ENCODE assay signal across 24 mouse cellular contexts in genomic region chr14:27392660-27393059, GRCm38 (mm10). TPM values are rescaled to one million over a fixed set of nuclear protein-coding genes. Genes with fewer than 3 reads are reported as not detected.
DNase-seq lines count a peak whose midpoint lies in the region; ATAC-seq and TF ChIP-seq lines count a peak whose summit lies in the region.
"Had no signal": no experiment of that assay in that cellular context is flagged by ENCODE, and none has a peak within 500 bp of the region (broad histone marks: within the 10 kb centered on the region; RNA-seq: fewer than 3 reads in every experiment).

No protein-coding gene starts in this region.

- no peaks in the 10 kb centered on the region; the same call in 1 of the 2 replicates for H3K9me3 ChIP-seq in kidney, embryonic 14.5 days (ENCODE audit: control insufficient read depth, low read length)
- H3K9me3 ChIP-seq in lung, postnatal 0 days (ENCODE audit: low read length) = no peaks in the 10 kb centered on the region
- H3K9me3 ChIP-seq: embryonic facial prominence, embryonic 12.5 days; forebrain, embryonic 13.5 days; hindbrain, embryonic 13.5 days; liver, embryonic 15.5 days; megakaryocyte, embryonic 14.5 days; midbrain, embryonic 15.5 days; stomach, embryonic 15.5 days had no signal

- 95% methylated on average over 2 of the region's 2 CpGs for WGBS in cerebellum, adult 2 months
- WGBS in kidney, adult 2 months = 93% methylated on average over 2 of the region's 2 CpGs
- WGBS in kidney, embryonic 14.5 days = 99% methylated on average over 2 of the region's 2 CpGs
- WGBS in lung, postnatal 0 days = 91% methylated on average over 2 of the region's 2 CpGs
- WGBS in lung, adult 2 months = 100% methylated on average over 2 of the region's 2 CpGs

- H3K27me3 ChIP-seq in cerebellum, adult 2 months (ENCODE audit: control insufficient read depth, insufficient read depth, low read length) = no peaks in the 10 kb centered on the region
- H3K27me3 ChIP-seq in kidney, adult 2 months (replicated peaks; ENCODE audit: control insufficient read depth, insufficient read depth, low read length) = no peaks in the 10 kb centered on the region
- no peaks in the 10 kb centered on the region for H3K27me3 ChIP-seq in kidney, embryonic 14.5 days (ENCODE audit: control insufficient read depth, insufficient read depth, low read length)
- H3K27me3 ChIP-seq in lung, postnatal 0 days (replicated peaks; ENCODE audit: insufficient read depth, low read length) = no peaks in the 10 kb centered on the region
- H3K27me3 ChIP-seq: embryonic facial prominence, embryonic 12.5 days; forebrain, embryonic 13.5 days; hindbrain, embryonic 13.5 days; limb, embryonic 12.5 days; liver, embryonic 15.5 days; megakaryocyte, embryonic 14.5 days; midbrain, embryonic 15.5 days; stomach, embryonic 15.5 days had no signal

- H3K9ac ChIP-seq in kidney, embryonic 14.5 days (ENCODE audit: low read depth, low read length) = no peak overlapping the region
- H3K9ac ChIP-seq in lung, postnatal 0 days (replicated peaks; ENCODE audit: low read depth) = no peak overlapping the region
- H3K9ac ChIP-seq: embryonic facial prominence, embryonic 12.5 days; forebrain, embryonic 13.5 days; hindbrain, embryonic 13.5 days; limb, embryonic 12.5 days; liver, embryonic 15.5 days; midbrain, embryonic 15.5 days; stomach, embryonic 15.5 days had no signal

- H3K36me3 ChIP-seq in kidney, adult 2 months (ENCODE audit: control insufficient read depth, insufficient read depth, low read length) = no peaks in the 10 kb centered on the region
- no peaks in the 10 kb centered on the region; the same call in 1 of the 2 replicates for H3K36me3 ChIP-seq in kidney, embryonic 14.5 days (ENCODE audit: control insufficient read depth, insufficient read depth, low read length)
- no peaks in the 10 kb centered on the region for H3K36me3 ChIP-seq in lung, postnatal 0 days (ENCODE audit: insufficient read depth, low read length)
- H3K36me3 ChIP-seq: embryonic facial prominence, embryonic 12.5 days; hindbrain, embryonic 13.5 days; midbrain, embryonic 15.5 days had no signal

- no peak for ATAC-seq in kidney, embryonic 14.5 days (ENCODE audit: low FRiP score, low TSS enrichment)
- no peak for ATAC-seq in lung, postnatal 0 days
- 0 out of 2 replicates have a peak, but pooled peaks have one; percentile 35 for ATAC-seq in megakaryocyte progenitor cell, adult 5-6 weeks (replicated peaks; ENCODE audit: poor library complexity)
- ATAC-seq: forebrain, embryonic 13.5 days; midbrain, embryonic 15.5 days had no signal

- TF ChIP-seq EP300 in lung, postnatal 0 days (IDR thresholded peaks at IDR 0.05) = no peak

- peak; percentile 41; the same call in 1 of the 2 replicates for TF ChIP-seq CTCF in cerebellum, adult 2 months (IDR thresholded peaks at IDR 0.05; ENCODE audit: borderline replicate concordance, insufficient read depth, low read depth, low read length)
- TF ChIP-seq CTCF in kidney, adult 2 months (conservative IDR thresholded peaks at IDR 0.05; ENCODE audit: insufficient read depth, insufficient read length, low read depth, low read length) = peak; percentile 42
- peak; percentile 24; the same call in 1 of the 2 replicates for TF ChIP-seq CTCF in lung, postnatal 0 days (IDR thresholded peaks at IDR 0.05)
- no peak for TF ChIP-seq CTCF in lung, adult 2 months (IDR thresholded peaks at IDR 0.05; ENCODE audit: insufficient read depth, low read length)

- no peak overlapping the region for H3K4me3 ChIP-seq in cerebellum, adult 2 months (replicated peaks; ENCODE audit: insufficient read depth, low read depth, low read length)
- H3K4me3 ChIP-seq in kidney, adult 2 months (ENCODE audit: insufficient read depth, low read depth, low read length) = no peak overlapping the region
- no peak overlapping the region for H3K4me3 ChIP-seq in kidney, embryonic 14.5 days (ENCODE audit: low read length)
- H3K4me3 ChIP-seq in lung, postnatal 0 days (ENCODE audit: low read depth, low read length) = no peak overlapping the region
- no peak overlapping the region for H3K4me3 ChIP-seq in lung, adult 2 months (replicated peaks; ENCODE audit: extremely low read depth, low read depth, low read length)
- H3K4me3 ChIP-seq: embryonic facial prominence, embryonic 12.5 days; erythroblast, embryonic 14.5 days; forebrain, embryonic 13.5 days; hindbrain, embryonic 13.5 days; limb, embryonic 12.5 days; liver, embryonic 15.5 days; megakaryocyte, embryonic 14.5 days; midbrain, embryonic 15.5 days; stomach, embryonic 15.5 days had no signal

- no peak for DNase-seq in cerebellum, adult 2 months
- no peak for DNase-seq in cerebellum, adult 8-10 months
- no peak for DNase-seq in kidney, adult 2 months
- no peak for DNase-seq in lung, postnatal 0 days (ENCODE audit: low spot score)
- no peak for DNase-seq in lung, adult 2 months
- DNase-seq in urinary bladder, postnatal 36 days (ENCODE audit: low spot score in 2 of 2) = no peak
- DNase-seq: cerebellum, adult 18-20 months; gastrocnemius, postnatal 14 days; kidney, postnatal 25 days; layer of hippocampus, adult 9-11 months; lung, postnatal 14 days; right cerebral cortex, postnatal 14 days; thymus, adult 2 months had no signal

- no peak for TF ChIP-seq POLR2A in cerebellum, adult 2 months (IDR thresholded peaks at IDR 0.05; ENCODE audit: borderline replicate concordance, insufficient read depth, low read length)
- TF ChIP-seq POLR2A in kidney, adult 2 months (IDR thresholded peaks at IDR 0.05; ENCODE audit: low read depth, low read length) = no peak
- TF ChIP-seq POLR2A in lung, adult 2 months (IDR thresholded peaks at IDR 0.05; ENCODE audit: borderline replicate concordance, extremely low read depth, low read depth, low read length) = no peak

- no peak overlapping the region for H3K4me2 ChIP-seq in kidney, embryonic 14.5 days (replicated peaks; ENCODE audit: low read depth, low read length)
- no peak overlapping the region for H3K4me2 ChIP-seq in lung, postnatal 0 days (replicated peaks; ENCODE audit: low read depth, low read length)
- H3K4me2 ChIP-seq: embryonic facial prominence, embryonic 12.5 days; forebrain, embryonic 13.5 days; hindbrain, embryonic 13.5 days; limb, embryonic 12.5 days; liver, embryonic 15.5 days; midbrain, embryonic 15.5 days; stomach, embryonic 15.5 days had no signal

- no peaks in the 10 kb centered on the region for H3K4me1 ChIP-seq in cerebellum, adult 2 months (ENCODE audit: control insufficient read depth, insufficient read depth, low read length)
- no peaks in the 10 kb centered on the region for H3K4me1 ChIP-seq in kidney, adult 2 months (ENCODE audit: control insufficient read depth, insufficient read depth, low read length)
- H3K4me1 ChIP-seq in kidney, embryonic 14.5 days (ENCODE audit: control insufficient read depth, insufficient read depth, low read length) = peaks cover 7% of the 10 kb centered on the region; the same call in 1 of the 2 replicates
- no peaks in the 10 kb centered on the region for H3K4me1 ChIP-seq in lung, postnatal 0 days (ENCODE audit: insufficient read depth, low read depth, low read length)
- H3K4me1 ChIP-seq in lung, adult 2 months (ENCODE audit: control insufficient read depth, insufficient read depth, low read length) = 0 out of 2 replicates have a peak, but pooled peaks cover 2% of the 10 kb centered on the region
- H3K4me1 ChIP-seq: forebrain, embryonic 13.5 days; liver, embryonic 15.5 days; midbrain, embryonic 15.5 days; stomach, embryonic 15.5 days had no signal

- no peak overlapping the region for H3K27ac ChIP-seq in cerebellum, adult 2 months (ENCODE audit: insufficient read depth, low read length)
- no peak overlapping the region for H3K27ac ChIP-seq in kidney, adult 2 months (ENCODE audit: insufficient read depth, low read depth, low read length)
- H3K27ac ChIP-seq in kidney, embryonic 14.5 days (ENCODE audit: low read depth, low read length) = no peak overlapping the region
- no peak overlapping the region for H3K27ac ChIP-seq in lung, postnatal 0 days (ENCODE audit: low read length)
- H3K27ac ChIP-seq: embryonic facial prominence, embryonic 12.5 days; forebrain, embryonic 13.5 days; hindbrain, embryonic 13.5 days; limb, embryonic 12.5 days; liver, embryonic 15.5 days; midbrain, embryonic 15.5 days; stomach, embryonic 15.5 days had no signal

RNA-seq across cellular contexts. Expression of gene Fam208a, which starts 36.0 kb away (rescaled TPM):
- polyA plus RNA-seq in cerebellum, adult 2 months (2012; rRNA removed) = 30.4 and 30.7 TPM in 2 replicates
- 5.3 and 6.8 TPM in 2 replicates for polyA plus RNA-seq in kidney, adult 2 months (2012; rRNA removed)
- polyA plus RNA-seq in kidney, embryonic 14.5 days (2014; fragmentation: Nextera tagmentation; extraction: Ambion mirVana) = 12.8 and 18.6 TPM in 2 replicates
- polyA plus RNA-seq in lung, postnatal 0 days (2015; fragmentation: Nextera tagmentation; extraction: Ambion mirVana) = 11.8 and 15.0 TPM in 2 replicates
- polyA plus RNA-seq in lung, adult 2 months (2012; rRNA removed) = 5.4 and 10.1 TPM in 2 replicates
- total RNA-seq in megakaryocyte progenitor cell, adult 5-6 weeks (2015) = 25.4 and 33.9 TPM in 2 replicates
- 22.8 and 31.9 TPM in 2 replicates for total RNA-seq in megakaryocyte progenitor cell, adult 5-6 weeks (2017)
